Mouse (Mus musculus): ENCODE measurements at regions not wholly inside any gene's neighbourhood (a gene's known extent, or its start where the extent isn't known, plus 50 kb on each side); places are given as distances from the start of the nearest gene placed in this dataset.

DNA sequence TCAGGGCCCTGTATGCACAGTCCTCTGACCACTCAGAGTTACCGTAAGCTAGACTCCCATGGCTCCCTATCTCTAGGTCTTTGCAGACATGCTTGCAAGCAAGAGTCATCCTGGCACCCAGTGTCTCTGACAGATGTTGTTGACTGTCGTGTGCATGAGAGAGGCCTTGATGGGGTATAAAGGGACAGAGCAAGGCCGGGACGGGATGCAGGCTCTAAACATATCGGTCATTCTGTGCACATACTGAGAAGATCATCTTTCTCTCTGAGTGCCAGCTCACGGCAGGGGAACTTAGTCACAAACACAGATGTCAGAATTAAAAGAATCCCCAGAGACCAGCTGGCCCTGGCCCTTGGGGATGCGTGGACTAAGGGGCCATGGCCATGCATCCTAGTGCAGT is 199.4 kb upstream of the Usp24 start:
- DNase-seq, result no peak

DNA sequence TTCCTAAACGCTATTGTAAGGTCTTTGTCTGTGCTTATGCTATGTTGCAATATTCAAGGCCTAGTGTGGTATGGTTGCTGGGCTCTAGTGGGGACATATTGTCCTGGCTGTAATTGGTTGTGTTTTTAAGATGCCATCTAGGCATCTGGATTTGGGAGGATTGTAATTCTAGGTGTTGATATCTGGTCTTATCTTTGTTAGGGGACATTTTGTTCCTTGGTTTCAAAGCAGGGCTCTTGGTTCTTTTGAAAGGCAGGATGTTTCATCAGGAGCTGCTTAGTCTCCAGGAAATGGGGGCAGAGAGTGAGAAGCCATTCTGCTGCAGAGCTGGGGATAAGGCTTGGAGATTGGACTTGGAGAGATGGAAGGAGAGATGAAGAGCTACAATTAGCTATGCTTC is 194.7 kb upstream of the Usp24 start:
- no peak for DNase-seq

DNA sequence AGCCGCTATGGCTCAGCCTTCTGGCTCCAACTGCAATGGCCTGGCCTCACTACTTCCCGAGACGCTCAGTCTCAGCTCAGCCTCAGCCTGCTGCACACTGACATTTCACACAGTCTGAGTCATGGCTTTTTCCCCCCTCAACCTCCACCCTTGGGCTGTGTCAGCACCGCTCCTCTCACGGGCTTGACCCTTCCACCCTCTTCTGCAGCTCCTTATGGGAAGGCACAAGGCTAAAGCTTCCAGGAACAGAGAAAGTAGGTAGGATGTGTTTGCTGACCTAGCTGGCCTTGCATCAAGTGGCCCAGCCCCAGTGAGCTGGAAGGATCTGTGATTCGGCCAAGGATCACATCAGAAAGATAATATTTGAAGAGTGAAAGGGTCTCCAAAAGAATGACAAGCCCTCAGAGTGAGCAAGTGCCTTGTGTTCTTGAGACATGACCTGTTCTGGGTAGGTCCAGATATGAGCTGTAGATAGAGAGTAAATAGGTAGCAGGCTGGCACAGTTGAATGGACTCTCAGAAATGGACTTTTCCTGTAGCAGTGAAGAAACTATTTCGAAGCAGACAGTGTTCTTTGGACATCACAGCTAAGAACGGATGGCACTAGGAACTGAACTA is 192.9 kb upstream of the Usp24 start:
- no peak for DNase-seq

DNA sequence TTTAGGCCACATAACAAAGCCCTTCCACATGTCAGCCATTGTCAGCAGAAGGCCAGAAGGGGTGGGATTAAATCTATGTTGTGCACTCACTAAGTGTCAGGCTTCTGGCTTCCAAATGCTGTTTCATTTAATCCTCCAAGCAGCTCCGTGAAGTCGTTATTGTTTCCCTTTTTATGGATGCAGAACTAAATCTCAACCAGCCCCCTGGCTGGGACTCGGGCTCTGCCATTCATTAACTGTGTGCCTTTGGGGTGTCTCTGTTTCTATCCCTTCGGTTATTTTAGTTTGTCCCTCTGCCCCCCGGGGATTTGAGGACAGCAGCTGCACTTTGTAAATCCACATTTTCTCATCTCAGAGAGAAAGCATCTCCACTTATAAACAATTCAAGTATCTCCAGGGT is 188.8 kb upstream of the Usp24 start:
- DNase-seq, result no peak

DNA sequence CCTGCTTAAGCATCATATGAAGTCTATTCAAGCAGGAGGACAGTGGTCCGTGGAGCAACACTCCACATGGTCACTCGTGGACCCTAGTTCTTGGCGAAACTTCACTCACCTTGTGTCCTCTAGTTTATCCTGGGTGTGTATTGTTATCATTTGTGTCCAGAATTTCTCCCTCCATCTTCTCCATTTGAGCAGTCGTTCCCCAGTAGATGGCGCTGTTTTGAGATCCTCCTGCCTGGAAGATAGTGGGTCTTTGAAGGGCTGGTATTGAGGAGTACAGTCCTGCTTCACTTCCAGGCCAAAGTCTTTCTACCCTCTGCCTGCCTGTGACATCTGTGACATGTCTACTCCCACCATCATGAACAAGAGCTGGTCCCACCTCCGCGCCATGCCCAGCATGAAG is 188.4 kb upstream of the Usp24 start:
- no peak for DNase-seq

DNA sequence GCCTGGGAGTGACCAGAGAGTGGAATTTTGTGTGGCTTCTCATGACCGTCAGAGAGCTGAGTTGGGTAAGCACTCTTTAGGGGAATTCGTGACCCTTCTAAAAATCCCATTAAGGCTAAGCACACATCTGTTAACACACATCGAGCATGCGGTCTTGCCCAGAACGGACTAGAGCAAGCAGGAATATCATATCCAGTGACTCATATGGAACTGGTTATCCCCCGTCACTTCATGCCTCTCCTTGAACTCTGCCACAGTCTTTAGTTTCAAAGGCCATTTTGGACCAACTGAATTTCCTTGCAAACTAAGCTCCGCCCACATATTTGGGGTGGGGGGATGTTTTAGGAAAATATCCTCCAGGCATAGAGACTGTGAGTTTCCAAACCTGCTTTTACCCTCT is 186.7 kb upstream of the Usp24 start:
- no peak for DNase-seq

DNA sequence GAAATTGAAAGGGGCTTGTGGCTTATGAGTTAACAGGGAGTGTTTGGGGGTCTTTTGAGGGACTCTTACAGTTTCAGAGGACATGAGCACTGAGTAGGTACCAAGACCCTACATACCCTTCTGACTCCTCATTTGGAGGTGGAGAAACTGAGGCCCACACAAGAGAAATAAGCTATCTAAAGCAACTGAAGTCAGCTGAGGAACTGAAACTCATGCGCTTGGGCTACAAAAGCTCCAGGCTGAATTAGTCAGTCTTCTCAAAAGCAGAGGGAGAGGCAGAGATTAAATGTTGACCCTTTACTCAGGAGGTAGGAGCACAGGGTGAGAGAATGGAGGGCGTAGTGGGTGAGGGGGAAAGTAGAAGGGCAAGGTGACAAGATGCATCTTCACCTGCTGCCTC is 186.2 kb upstream of the Usp24 start:
- no peak for DNase-seq

DNA sequence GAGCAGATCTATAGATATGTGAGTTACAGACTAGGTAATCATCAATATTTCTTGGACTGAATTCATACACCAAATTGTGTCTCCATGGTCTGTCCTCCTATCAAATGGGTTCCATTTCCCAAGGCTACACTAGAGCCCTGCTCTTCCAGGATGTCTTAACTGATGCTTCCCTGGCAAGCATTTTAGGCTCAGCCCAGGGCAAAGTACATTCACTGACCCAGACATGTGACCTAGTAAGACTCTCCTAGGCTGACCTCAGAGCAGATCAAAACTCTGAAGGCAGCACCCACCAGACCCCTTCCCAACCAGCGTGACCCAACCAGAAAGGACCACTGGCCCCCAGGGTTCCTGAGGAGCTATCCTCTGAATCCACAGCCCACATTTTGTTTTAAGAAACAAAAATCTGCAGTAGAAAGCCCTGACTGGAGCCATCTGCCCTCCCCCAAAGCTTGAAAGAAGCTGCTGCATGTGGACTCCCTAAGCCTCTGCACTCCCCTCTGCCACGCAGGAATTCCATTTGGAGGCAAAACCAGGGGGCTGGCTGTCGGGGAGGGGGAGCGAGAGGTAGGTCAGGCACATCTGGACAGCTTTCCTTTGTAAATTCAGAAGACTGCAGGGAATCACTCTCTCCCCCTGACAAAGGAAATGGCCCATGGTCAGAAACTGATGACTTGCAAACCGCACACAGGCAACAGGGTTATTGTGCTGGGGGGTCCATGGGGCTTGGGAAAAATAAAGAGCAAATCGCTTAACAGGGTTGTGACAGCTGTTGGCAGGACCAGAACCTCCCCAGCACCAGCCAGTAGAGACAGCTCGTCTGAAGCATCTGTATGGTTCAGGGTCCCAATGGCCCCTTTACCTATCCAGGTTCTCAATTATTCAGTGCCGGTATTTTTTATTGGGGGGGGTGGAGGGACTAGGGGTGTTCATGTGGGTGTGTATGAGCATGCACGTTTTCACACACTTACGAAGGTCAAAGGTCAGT is 182.0 kb upstream of the Usp24 start:
- DNase-seq, result no peak

DNA sequence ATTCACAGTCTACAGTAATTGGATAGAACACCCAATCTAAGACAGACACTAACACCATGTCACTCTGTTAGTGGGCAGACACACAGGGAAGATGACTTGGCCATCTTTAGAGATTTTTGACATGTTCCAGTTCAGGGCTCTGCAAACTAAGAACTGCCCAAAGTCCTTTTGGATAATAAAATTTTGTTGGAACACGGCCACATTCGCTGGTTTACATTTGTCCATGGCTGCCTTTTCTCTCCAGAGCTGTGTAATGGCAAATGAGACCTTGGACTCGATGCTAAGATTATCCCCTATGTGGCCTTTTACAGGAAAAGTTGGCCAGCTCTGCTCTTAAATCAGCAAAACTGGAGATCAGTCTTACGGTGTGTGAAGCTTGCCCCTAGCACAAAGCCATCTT is 173.3 kb upstream of the Usp24 start:
- DNase-seq, result no peak

DNA sequence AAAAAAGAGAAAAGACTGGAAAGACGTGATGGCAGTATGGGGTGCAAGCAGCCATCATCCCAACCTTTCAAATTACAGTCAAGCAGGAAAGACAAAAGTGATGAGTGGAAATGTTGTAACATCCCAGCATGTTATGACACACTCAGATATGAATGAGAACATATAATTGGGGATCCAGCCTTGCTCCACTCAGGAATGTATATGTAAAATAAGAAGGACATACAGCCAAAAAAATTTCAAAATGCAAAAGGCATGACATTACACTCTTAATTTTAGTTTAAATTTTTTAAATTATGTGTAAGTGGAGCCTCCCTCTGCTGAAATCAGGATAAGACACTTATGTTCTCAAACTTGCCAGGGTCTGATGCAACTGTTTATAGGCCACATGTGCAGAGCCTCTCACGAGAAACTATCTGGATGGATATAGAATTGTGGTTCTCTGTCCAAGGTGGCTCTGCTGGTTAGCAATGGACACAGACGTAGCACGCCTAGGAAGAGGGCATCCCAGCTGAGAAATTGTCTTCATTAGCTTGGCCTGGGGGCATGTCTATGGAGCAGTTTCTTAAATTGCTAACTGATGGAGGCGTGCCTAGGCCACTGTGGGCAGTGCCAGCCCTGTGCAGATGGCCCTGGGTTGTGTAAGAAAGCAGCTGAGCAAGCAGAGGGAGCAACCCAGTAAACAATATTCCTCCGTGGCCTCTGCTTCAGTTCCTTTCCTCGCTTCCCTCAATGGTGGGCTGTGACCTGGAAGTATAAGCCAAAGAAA is 171.5 kb upstream of the Usp24 start:
- no peak for DNase-seq

DNA sequence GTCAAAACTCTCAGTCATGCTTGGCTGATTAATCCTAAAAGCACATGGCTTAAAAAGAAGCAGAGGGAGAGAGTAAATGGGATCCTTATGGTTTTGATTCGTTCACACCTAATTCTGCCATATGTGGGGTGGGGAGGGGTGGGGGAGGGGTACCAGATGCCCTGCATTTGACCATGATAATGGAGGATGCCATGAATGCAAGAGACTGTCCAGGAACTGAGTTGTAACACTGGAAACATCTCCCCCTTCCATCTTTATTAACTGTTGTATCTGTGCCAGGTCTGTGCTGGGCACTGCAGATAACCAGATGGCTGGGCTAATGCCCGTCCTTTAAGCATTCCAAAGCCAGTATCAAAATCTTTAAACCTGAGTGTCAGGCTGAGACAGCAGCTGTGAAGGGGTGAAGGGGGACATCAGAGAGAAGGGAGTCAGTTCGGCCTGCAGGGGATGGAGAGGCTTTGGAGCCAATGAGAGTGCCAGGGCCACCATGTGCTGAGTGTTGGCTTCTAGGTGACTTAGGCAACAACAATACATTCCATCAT is 169.0 kb upstream of the Usp24 start:
- DNase-seq, result no peak

DNA sequence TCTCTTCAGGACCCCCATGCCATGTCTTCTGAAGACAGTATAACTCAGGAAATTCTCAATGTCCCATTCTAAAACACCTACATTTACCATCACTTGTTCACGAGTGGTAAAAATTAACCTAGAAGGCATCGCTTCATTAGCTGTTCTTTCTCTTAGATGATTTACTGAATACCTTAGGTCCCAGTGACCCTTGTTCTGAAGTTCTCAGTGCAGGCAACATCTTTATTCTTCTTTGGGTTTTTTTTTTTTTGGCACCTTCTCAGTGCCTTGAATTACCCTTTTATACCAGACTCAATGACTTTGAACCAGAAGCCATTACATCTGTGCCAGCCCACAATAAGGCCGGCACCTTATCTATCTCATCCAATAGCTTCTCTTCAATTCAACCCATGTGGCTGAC is 167.1 kb upstream of the Usp24 start:
- no peak for DNase-seq

DNA sequence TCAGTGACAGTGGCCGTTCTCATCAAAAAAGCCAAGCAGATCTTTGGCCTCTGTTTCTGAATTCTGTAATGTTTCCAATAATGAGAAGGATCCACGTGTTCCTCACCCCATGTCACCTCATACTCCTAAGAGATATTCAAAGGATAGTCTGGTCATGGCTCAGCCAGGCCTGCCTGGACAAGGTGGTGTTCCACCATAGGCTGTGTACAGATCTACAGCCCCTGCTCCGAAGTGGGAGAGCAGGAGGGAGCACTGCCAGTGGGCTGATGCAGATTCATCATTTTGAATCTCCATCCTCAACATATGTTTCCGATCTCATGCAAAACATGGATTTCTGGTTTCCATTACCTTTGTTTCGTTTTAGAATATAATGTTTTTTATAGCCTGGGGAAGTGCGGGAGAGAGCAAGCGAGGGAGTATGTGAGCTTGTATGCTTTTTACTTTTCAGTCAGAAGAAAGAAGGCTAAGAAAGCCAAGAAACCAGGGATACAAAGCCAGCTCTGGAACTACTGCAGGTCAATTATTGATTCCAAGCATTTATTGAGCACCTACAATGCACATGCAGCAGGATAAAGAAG is 166.5 kb upstream of the Usp24 start:
- no peak for DNase-seq

DNA sequence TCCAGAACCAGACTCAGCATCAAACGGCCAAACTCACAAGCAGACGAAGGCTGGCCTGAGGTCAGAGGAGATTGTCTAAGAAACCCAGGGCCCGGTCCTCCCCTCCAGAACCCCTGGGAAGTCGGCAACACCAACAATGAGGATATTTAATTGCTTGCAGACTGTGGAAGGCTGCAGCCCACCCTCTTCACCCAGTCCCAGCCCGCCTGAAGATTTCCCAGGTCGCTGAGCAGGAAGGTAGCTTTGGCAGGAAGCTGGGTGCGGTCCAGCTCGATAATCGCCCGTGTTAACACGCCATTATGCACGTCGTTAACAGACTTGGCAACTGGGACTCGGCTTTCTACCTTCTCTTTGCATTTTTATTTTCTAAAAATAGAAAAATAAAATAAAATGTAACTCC is 165.2 kb upstream of the Usp24 start:
- DNase-seq, result no peak

DNA sequence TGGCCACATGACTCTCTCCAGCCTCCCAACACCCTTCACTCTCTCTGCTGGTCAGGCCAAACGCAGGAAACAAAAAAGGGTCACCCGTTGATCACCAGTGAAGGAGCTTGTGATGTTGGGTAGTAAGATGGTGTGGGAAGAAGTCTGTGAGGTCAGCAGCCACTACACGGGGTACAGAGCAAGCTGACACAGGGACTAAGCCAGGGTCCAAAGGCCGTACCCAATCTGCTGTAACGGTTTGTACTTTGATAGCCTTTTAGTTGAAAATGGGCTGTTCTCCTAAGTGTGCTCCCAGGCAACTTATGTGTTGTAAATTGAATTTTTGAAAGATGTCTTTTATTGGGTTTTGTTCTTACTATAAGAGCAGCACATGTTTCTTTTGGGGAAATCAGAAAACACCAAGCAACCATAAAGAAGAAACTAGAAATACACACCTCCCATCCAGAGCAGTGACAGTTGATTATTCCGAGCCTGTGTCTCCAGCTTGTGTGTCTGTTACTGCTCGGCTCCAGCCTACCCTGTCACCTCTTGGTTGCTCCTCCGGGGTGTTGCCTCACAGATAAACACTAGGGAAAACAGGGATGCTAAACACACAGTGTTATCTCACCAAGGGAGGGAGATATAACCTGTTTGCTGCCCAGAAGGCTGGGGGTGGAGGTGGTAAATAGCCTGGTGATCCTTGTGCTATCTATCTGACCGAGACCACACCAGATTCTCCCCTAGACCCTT is 158.4 kb upstream of the Usp24 start:
- DNase-seq, result no peak

DNA sequence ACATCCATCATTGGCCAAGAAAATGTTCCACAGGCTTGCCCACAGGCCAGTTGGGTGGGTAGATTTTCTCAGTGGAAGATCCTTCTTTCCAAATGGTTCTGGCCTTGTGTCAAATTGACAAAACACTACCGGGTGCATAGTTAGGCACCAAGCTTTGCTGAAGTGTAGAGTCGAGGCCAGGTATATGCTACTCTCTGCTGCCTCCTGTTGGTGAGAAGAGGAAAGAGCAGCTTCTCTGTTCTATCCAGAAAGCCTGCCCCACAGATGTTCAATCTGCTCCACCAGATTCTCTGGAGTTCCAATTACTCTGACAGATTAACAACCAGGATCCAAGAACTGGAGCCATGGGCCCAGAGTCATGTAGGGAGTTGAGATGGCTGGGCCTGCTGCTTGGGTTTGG is 154.4 kb upstream of the Usp24 start:
- DNase-seq, result no peak

DNA sequence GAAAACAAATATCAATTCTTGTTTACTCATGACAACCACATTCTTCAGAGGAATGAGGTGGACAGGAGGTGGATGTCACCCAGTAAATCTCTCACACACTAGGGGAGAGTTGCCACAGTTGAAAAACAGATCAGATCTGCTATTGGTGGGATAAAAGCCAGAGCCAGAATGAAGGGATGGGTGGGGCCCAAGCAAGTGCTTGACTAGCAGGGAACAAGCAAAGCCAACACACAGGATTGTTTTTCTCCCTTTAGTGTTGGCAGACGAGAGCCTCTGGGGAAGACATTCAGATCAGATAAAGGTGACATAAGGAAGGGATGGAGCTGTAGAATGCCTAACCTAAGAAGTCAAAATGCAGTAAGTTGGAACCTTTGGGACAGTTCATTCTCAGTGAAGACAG is 153.5 kb upstream of the Usp24 start:
- no peak for DNase-seq

DNA sequence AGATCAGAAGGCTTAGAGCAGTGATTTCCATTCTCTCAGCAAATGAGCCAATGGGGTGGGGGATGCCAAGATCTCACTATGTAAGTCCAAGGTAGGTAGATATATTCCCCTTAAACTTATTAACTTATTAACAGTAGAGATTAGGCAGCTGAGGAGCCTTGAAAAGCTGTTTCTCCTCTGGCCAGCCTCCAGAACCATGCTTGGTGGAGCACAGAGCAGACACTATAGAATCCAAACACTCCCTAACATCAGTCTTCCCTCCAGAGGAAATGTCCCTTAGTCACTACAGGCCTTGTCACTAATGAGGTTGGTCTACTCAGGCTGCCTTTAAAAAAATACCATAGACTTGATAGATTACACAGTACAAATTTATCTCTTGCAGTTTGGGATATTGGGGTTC is 152.8 kb upstream of the Usp24 start:
- DNase-seq, result no peak

DNA sequence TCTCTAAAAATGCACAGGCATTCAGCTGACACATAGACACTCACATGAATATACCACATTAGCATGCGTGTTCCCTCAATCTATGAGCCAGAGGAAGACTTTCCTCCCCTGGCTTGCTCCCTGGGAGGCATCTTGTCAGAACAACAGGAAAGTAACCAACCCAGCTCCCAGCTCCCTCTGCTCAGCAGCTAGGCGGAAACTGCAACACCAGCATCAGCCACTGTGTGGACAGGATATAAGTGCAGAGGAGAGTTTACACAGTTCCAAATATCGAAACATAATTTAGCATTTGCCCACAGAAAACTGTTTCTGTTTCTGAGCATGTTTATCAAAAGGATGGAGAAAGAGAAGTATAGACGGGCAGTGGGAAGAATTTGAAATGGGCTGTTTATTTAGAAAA is 148.3 kb upstream of the Usp24 start:
- DNase-seq, result no peak

DNA sequence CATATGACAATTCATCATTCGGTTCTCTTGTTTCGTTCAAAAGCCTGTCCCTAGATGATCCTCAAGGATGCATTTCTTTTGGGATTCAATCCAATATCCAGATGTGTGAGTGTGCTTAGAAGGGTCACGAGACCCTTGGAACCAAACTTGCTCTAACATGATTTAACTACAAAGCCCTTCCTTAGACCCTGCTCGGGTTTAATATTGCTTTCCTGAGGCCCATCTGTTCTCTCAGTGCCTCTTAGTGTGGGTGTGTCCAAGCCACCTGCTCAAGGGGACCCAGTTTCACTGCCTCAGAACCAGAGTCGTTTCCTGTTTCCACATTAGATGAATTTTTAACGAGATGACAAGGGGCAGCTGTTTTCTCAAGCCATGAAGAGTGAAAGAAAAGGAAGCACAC is 147.3 kb upstream of the Usp24 start:
- DNase-seq, result no peak

DNA sequence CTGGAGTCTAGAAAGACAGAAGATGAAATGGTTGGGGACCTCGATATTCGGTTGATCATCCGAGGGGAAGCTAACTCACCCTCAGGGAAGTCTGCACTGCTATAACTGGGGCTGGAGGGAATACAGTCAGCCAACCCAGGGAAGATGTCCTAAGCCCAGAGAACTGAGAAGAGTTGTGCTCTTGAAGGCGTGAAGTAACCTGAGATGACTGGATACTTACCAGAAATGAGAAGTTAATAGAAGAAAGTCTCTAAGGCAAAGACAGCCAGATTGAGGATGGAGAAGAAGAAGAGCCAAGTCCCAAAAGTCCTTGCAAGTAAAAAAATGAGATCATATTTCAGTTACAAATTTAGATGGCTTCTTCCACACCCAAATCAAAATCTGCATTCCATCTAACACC is 146.5 kb upstream of the Usp24 start:
- DNase-seq, result no peak

DNA sequence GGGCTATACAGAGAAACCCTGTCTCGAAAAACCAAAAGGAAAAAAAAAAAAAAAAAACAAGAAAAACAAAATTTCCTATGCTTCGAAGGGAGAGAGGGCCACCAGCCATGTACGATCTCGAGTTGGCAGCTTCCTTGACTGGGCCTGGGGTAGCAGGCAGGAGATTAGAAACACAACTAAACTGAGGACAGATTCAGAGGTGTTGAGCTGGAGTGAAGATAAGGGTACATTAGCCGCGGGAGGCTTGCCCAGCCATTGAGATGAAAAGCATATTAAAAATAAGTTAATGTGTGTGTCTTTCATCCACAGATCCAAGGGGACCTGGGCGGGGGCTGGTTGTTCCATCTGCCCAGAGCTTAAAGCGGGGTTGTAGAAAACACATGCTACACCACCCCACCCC is 145.3 kb upstream of the Usp24 start:
- DNase-seq, result no peak

Measured in spleen, adult 18-20 months (tissue).